Mouse (Mus musculus): ENCODE measurements around the gene F12. TPM values are rescaled to one million over a fixed set of nuclear protein-coding genes. Genes with fewer than 3 reads are reported as not detected.

The F12 gene
- total RNA-seq, 2 experiments from 2014 or later: 39.7 to 101 TPM

DNA sequence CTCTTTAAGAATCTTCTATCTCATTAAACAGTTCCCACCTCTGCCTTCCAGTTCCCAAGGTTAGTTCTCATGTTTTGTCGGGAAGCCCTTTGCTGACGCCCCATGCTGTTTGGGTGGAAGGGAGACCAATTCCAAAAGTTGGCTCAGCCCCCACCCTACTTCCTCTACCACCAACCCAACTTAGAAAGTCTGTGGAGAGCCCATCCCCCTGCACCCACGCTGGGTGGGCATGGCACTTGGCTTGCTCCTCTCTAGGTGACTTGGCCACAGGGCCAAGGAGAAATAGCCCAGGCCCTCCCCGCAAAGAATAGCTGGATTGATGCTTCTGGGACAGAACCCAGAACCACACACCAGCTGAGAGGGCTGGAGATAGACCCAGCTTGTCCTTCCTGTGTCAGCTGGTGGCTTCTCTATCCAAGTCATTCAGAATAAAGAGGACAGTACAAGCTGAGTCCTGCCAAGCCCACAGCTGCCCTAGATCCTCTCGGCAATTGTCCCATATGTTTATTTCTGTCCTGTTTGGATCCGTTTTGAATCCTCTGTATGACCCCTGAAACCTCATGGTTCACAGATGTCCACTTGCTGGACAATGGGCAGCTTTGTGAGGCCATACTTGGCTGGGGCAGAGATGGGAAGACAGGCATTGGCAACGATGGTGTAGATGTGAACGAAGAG, 55.4 kb downstream of the F12 start:
- DNase-seq: no peak

DNA sequence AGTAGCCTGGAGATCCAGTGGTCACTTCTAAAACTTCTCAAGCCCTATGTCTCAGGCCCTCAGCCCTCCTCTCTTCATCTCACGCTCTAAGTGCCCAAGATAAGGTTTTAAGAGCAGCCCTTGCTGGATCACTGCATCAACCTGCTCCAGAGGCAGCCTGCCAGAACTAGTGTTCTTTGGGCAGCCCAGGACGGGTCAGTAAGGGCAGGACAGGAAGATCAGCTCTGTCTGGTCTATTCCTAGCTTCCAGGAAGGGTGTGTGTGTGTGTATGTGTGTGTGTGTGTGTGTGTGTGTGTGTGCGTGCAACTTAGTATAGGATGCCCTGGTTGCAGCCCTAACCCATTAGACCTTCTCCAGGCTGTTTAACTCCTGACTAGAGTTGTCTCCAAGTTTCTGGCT, 56.4 kb downstream of the F12 start:
- no peak for DNase-seq

DNA sequence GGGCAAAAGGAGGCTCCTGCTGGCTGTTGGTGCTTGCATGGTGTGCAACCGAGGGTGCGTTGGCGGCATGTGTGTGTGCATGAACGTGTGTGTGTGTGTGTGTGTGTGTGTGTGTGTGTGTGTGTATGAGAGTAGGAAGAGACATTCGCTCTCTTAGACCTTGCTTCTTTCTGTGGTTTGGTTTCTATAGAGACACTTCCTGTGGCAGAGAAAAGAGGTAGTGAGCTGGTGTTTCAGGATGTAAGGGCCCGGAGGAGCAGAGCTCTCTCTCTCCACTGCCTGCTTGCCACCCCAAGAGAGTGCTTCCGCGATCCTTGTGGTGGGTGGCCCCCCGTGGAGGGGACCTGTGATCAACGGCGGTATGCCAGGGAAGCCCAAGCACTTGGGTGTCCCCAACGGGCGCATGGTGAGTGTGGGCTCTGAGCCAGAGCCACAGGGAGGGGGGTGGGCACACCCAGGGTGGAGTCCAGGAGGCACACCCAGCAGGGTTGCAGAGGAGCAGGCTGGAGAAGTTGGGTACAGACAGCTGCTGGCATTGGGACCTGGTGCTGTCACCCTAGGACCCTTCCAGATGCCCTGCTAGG, 57.0 kb downstream of the F12 start, which contains the start of gene Rgs14:
Gene Rgs14, plus strand, starts transcription at position 202 of the 584 bp plus-strand sequence.
- DNase-seq: no peak

DNA sequence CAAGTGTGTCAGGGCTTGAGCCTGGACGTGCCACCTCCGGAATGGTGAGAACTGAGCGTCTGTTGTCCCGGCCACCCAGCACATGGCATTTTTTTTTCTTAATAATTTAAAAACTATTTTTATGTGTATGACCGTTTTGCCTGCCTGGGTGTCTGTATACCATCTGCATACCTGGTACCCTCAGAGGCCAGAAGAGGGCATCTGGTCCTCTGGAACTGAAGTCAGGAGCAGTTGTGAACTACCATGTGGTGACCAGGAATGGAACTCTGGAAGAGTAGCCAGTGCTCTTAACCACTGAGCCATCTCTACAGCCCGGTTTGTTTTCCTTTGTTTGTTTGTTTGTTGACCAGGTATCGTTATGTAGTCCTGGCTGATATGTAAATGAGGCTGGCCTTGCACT, 58.2 kb downstream of the F12 start:
- DNase-seq: no peak

Small RNA genes within 50 kb of the gene (microRNA-seq; reads per million reads assigned to microRNA genes)
- 2.8 reads per million for gene Mir6943

Other genes with a start within 250 kb of the F12 start
- 100 to 1,000 TPM in 1 of 2 experiments, 10 to 100 TPM in 1; 99.2 to 130 TPM for gene Nsd1, start 217.0 kb downstream of the F12 start, total RNA-seq (2021)
- 100 to 1,000 TPM; 168 to 185 TPM for gene Prelid1, start 106.3 kb downstream of the F12 start, total RNA-seq (2021)
- 10 to 100 TPM; 54.8 to 67.8 TPM for gene Rab24, start 104.8 kb downstream of the F12 start, total RNA-seq (2021)
- gene Mxd3, start 97.0 kb downstream of the F12 start, total RNA-seq (2021): 10 to 100 TPM; 11.0 to 12.8 TPM
- 100 to 1,000 TPM; 105 to 113 TPM for gene Lman2, start 64.0 kb downstream of the F12 start, total RNA-seq (2021)
- gene Rgs14, start 57.1 kb downstream of the F12 start, total RNA-seq (2021): 1 to 10 TPM; 1.9 to 2.6 TPM
- gene Slc34a1, start 28.6 kb downstream of the F12 start, total RNA-seq (2021): under 1 TPM in 1 of 2 experiments, not detected in 1; 0.42 TPM
- gene Pfn3, start 11.6 kb downstream of the F12 start, total RNA-seq (2021): not detected
- gene Grk6, start 18.3 kb upstream of the F12 start, total RNA-seq (2021): 10 to 100 TPM; 40.2 to 47.0 TPM
- 1 to 10 TPM; 3.7 to 4.2 TPM for gene Prr7, start 37.5 kb upstream of the F12 start, total RNA-seq (2021)
- gene Dbn1, start 61.3 kb upstream of the F12 start, total RNA-seq (2021): 10 to 100 TPM; 32.1 to 41.6 TPM
- 10 to 100 TPM; 31.6 to 39.4 TPM for gene Pdlim7, start 86.9 kb upstream of the F12 start, total RNA-seq (2021)
- 1 to 10 TPM; 5.0 to 5.1 TPM for gene Dok3, start 102.5 kb upstream of the F12 start, total RNA-seq (2021)
- 10 to 100 TPM; 38.5 to 39.9 TPM for gene Ddx41, start 109.9 kb upstream of the F12 start, total RNA-seq (2021)
- gene Fam193b, start 144.3 kb upstream of the F12 start, total RNA-seq (2021): 10 to 100 TPM; 32.4 to 52.0 TPM
- gene Tmed9, start 146.9 kb upstream of the F12 start, total RNA-seq (2021): 100 to 1,000 TPM; 144 to 146 TPM
- gene B4galt7, start 173.1 kb upstream of the F12 start, total RNA-seq (2021): 10 to 100 TPM; 11.7 to 14.9 TPM
- 10 to 100 TPM; 27.4 to 28.4 TPM for gene Caml, start 196.2 kb upstream of the F12 start, total RNA-seq (2021)
- 10 to 100 TPM; 30.6 to 36.4 TPM for gene Ddx46, start 208.2 kb upstream of the F12 start, total RNA-seq (2021)

Data from adrenal gland, postnatal 10 days (tissue).